Mouse (Mus musculus) heart, postnatal 0 days (tissue): ENCODE results near the gene Rpl12. TPM values are rescaled to one million over a fixed set of nuclear protein-coding genes. Genes with fewer than 3 reads are reported as not detected.

Experiments used
- ATAC-seq: fragments of 200-750 bp; cut with Nextera tagmentation; 2 replicates; pipeline ENCODE4 v1.8.0; 2017; ENCODE audit warnings: low read depth, moderate number of reproducible peaks, moderate library complexity; ENCODE audit not compliant: insufficient read depth
- DNase-seq: peaks from one replicate; pipeline ENCODE4 v3.0.0-alpha.2; 2016; ENCODE audit warnings: low spot score
- H3K27ac ChIP-seq: fragments of 300-500 bp; sonication (generic); 2 replicates; pipeline ENCODE4 v1.5.1; 2014; ENCODE audit warnings: low read depth, mild to moderate bottlenecking
- H3K27me3 ChIP-seq: fragments of 300-500 bp; sonication (generic); 2 replicates; pipeline ENCODE4 v1.6.1; 2014; ENCODE audit warnings: low read length, mixed read lengths; ENCODE audit not compliant: control insufficient read depth, insufficient read depth
- H3K36me3 ChIP-seq: fragments of 300-500 bp; sonication (generic); replicated peaks from 2 replicates; pipeline ENCODE4 v1.6.1; 2014; ENCODE audit warnings: low read length, mixed read lengths; ENCODE audit not compliant: control insufficient read depth, insufficient read depth
- H3K4me1 ChIP-seq: fragments of 300-500 bp; sonication (generic); 2 replicates; pipeline ENCODE4 v1.6.1; 2014; ENCODE audit warnings: antibody characterized with exemption; ENCODE audit not compliant: control insufficient read depth, insufficient read depth
- H3K4me2 ChIP-seq: fragments of 300-500 bp; sonication (generic); 2 replicates; pipeline ENCODE4 v1.6.1; 2014; ENCODE audit warnings: low read depth, mild to moderate bottlenecking, low read length, moderate library complexity
- H3K4me3 ChIP-seq: fragments of 300-500 bp; sonication (generic); 2 replicates; pipeline ENCODE4 v1.5.1; 2014; ENCODE audit warnings: low read depth, low read length
- H3K9ac ChIP-seq: fragments of 300-500 bp; sonication (generic); replicated peaks from 2 replicates; pipeline ENCODE4 v1.6.1; 2014; ENCODE audit warnings: low read depth, low read length, mixed read lengths
- H3K9me3 ChIP-seq: fragments of 300-500 bp; sonication (generic); replicated peaks from 2 replicates; pipeline ENCODE4 v1.6.1; 2016; ENCODE audit warnings: low read length; ENCODE audit not compliant: control insufficient read depth
- CTCF ChIP-seq: IDR thresholded peaks from 2 replicates; pipeline ENCODE4 v1.5.1; 2016; ENCODE audit warnings: antibody characterized with exemption, control low read depth, low read depth
- EP300 ChIP-seq: IDR thresholded peaks from 2 replicates; pipeline ENCODE4 v1.6.1; 2016; ENCODE audit warnings: antibody characterized with exemption, low read depth
- WGBS: fragments of 180-500 bp; shearing (Covaris S2); extraction: QIAGEN DNeasy Blood & Tissue Kit; methylation state at CpG from one replicate; pipeline ENCODE4 v1.1.7; 2014; 5-methylcytosine and 5-hydroxymethylcytosine counted together
- polyA plus RNA-seq: library from polyadenylated mRNA; unstranded; fragments of >200 nt; fragmentation: Nextera tagmentation; extraction: Ambion mirVana; gene quantifications from 2 replicates; pipeline ENCODE4 v1.2.1, GENCODE M21; 2015
- total RNA-seq: library from RNA; depleted of rRNA; stranded (reverse); fragments of >200 nt; gene quantifications from 2 replicates; pipeline ENCODE4 v1.2.3, GENCODE M21; 2014; ENCODE audit warnings: low replicate concordance

The Rpl12 gene
- total and polyA plus RNA-seq, 2 experiments from 2014 or later: 80.1 to 255 TPM

- no peak overlapping the region for H3K4me2 ChIP-seq
- no peaks in the 10 kb centered on the region for H3K27me3 ChIP-seq
- DNase-seq: no peak
- no peak overlapping the region for H3K27ac ChIP-seq
- WGBS: 45% methylated on average over 8 of the region's 8 CpGs
- H3K9ac ChIP-seq: no peak overlapping the region
- no peak for TF ChIP-seq CTCF
- no peak for TF ChIP-seq EP300
- no peaks in the 10 kb centered on the region for H3K9me3 ChIP-seq
- peaks cover 8% of the 10 kb centered on the region; the same call in 1 of the 2 replicates for H3K4me1 ChIP-seq
- H3K36me3 ChIP-seq: peaks cover 34% of the 10 kb centered on the region
- ATAC-seq: no peak
- no peak overlapping the region for H3K4me3 ChIP-seq
These were observed 4.0 kb upstream of the Rpl12 start for GRCm38 (mm10) chr2:32957344-32957743.

DNA sequence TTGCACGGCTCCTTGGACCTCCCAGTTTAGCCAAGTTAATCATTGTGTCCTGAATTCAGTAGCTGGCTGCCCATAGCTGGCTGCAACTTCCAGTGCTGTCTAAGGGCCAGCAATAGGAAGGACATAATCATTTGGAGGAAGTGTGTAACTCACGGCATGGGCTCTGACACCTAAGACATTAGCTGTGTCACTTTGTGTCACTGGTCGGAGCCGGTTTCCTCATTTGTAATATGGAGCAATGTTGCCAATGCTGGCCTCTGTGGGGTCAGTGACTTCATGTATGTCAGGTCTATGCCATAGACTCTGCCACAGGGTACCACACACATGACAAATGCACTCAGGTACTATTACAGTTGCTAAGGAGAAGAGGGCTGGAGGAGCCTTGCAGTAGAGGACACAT lies 1.1 kb upstream of the Rpl12 start:
- TF ChIP-seq CTCF (no peak), EP300 (no peak)
- H3K36me3 ChIP-seq: peaks cover 41% of the 10 kb centered on the region
- no peak for DNase-seq

DNA sequence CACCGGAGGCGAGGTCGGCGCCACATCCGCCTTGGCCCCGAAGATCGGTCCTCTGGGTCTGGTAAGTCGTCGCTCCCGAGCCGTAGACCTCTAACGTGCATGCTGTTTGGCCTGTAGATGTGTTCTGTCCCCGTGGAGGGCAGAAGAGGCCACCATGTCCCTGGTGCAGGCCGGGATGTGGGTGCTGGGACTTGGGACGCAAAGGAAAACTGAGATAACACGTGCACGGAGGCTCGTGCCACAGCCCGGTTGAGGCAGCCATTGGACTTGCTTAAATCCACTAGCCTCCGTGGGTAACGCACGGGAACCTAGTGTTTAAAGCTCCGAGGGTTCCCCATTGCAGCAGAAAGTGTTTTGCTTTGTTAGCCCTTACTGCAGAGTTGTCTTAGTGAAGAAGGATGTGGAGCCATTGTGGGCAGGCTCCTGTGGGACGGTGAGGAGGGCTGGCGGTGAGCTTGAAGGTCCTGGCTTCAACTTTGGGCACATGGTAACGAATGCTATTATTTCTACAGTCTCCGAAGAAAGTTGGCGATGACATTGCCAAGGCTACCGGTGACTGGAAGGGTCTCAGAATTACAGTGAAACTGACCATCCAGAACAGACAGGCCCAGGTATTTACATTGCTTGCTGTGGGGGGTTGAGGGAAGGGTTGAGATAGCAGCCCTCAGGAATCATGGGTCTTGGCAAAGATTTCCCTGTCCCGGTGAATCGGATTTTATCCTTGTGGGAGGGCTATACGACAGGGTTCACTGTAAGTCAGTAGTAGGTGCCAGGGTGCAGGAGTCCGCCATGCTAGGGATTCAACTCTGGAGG lies 909 bp downstream of the Rpl12 start:
- no peak for DNase-seq
- TF ChIP-seq EP300 (no peak), CTCF (no peak)
- peaks cover 19% of the 10 kb centered on the region for H3K4me1 ChIP-seq
- peak overlapping the region; percentile 74 for H3K9ac ChIP-seq
- under 1% methylated on average over 33 of the region's 33 CpGs for WGBS
- H3K9me3 ChIP-seq: no peaks in the 10 kb centered on the region
- no peak for ATAC-seq
- H3K27ac ChIP-seq: peak overlapping the region; percentile 88
- peak overlapping the region; percentile 71 for H3K4me2 ChIP-seq
- peak overlapping the region; percentile 55 for H3K4me3 ChIP-seq
- peaks cover 32% of the 10 kb centered on the region for H3K36me3 ChIP-seq
- no peaks in the 10 kb centered on the region for H3K27me3 ChIP-seq

More for the DNA sequence above, 1.1 kb upstream of the Rpl12 start:
- no peaks in the 10 kb centered on the region for H3K27me3 ChIP-seq
- H3K4me2 ChIP-seq: peak overlapping the region; percentile 71
- H3K9me3 ChIP-seq: no peaks in the 10 kb centered on the region
- no peak for ATAC-seq
- H3K4me3 ChIP-seq: no peak overlapping the region
- no peak overlapping the region; the same call in 1 of the 2 replicates for H3K9ac ChIP-seq
- WGBS: 78% methylated on average over 4 of the region's 4 CpGs
- H3K27ac ChIP-seq: no peak overlapping the region
- peaks cover 19% of the 10 kb centered on the region for H3K4me1 ChIP-seq

GRCm38 (mm10) chr2:32962875-32963220 lies 1.5 kb downstream of the Rpl12 start:
- Histone ChIP-seq H3K36me3 (peaks cover 26% of the 10 kb centered on the region), H3K4me1 (peaks cover 23% of the 10 kb centered on the region), H3K27me3 (no peaks in the 10 kb centered on the region), H3K4me3 (peak overlapping the region; percentile 55), H3K4me2 (peak overlapping the region; percentile 71), H3K27ac (peak overlapping the region; percentile 88), H3K9ac (peak overlapping the region; percentile 74), H3K9me3 (no peaks in the 10 kb centered on the region)
- ATAC-seq: no peak
- DNase-seq: no peak
- WGBS: 7% methylated on average over 9 of the region's 9 CpGs
- no peak for TF ChIP-seq EP300
- TF ChIP-seq CTCF: no peak

DNA sequence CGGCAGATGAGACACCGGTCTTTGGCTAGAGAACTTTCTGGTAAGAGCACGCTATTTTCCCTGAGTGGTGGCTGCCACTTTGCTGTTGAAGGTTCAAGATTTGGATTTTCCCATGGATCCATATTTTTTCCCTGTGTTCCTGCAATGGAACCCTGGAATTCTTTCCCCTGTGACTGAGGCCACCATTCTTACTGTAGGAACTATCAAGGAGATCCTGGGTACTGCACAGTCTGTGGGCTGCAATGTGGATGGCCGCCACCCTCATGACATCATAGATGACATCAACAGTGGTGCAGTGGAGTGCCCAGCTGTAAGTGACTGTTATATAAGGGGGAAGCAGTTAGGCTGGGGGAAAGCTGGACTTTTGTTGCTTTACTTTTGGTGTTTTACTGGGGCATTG lies 2.2 kb downstream of the Rpl12 start:
- Histone ChIP-seq H3K4me3 (peak overlapping the region; percentile 55; the same call in 1 of the 2 replicates), H3K9ac (no peak overlapping the region), H3K27me3 (no peaks in the 10 kb centered on the region), H3K4me2 (peak overlapping the region; percentile 71; the same call in 1 of the 2 replicates), H3K9me3 (no peaks in the 10 kb centered on the region), H3K36me3 (peaks cover 22% of the 10 kb centered on the region), H3K27ac (no peak overlapping the region), H3K4me1 (peaks cover 30% of the 10 kb centered on the region)
- TF ChIP-seq CTCF (no peak), EP300 (no peak)
- DNase-seq: no peak
- ATAC-seq: no peak
- 71% methylated on average over 4 of the region's 4 CpGs for WGBS

- DNase-seq: no peak
- Histone ChIP-seq H3K27ac (no peak overlapping the region), H3K27me3 (no peaks in the 10 kb centered on the region)
These were observed 2.6 kb downstream of the Rpl12 start for GRCm38 (mm10) chr2:32963981-32964380.

More at GRCm38 (mm10) chr2:32963981-32964380, 2.6 kb downstream of the Rpl12 start:
- Histone ChIP-seq H3K9ac (no peak overlapping the region), H3K4me2 (no peak overlapping the region), H3K9me3 (no peaks in the 10 kb centered on the region), H3K4me1 (peaks cover 34% of the 10 kb centered on the region), H3K4me3 (no peak overlapping the region), H3K36me3 (peaks cover 22% of the 10 kb centered on the region)
- ATAC-seq: no peak
- no peak for TF ChIP-seq CTCF
- TF ChIP-seq EP300: no peak
- WGBS: 88% methylated on average over 1 of the region's 1 CpGs
